ENCODE assay signal across 8 mouse cellular contexts in the genomic region with DNA sequence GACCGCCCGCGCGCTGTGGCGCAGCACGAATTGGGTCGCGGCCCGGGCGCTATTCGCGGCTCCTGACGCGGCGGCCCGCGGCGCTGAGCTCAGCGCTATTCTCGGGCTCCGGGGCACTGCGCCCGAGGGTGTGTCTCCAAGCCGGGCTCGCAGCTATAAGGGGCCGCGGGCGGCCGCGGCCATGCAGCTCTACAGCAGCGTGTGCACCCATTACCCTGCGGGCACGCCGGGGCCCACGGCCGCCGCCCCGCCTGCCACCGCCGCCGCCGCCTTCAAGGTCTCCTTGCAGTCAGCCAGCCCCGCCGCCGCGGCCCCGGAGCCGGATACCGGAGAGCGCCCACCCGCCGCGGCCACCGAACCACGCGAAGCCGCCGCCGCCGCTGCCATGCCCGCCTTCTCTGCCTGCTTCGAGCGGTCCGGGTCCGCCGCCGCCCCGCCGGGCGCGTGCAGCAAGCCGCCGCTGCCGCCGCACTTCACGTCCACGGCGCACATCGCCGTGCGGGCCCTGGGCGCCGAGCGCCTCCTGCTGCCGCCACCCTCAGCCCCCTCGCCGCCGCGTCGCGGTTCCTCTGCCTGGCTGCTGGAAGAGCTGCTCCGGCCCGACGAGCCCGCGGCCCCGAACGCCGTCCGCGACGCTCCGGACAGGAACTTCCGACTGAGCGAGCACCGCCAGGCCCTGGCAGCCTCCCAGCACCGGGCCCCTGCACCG. TPM values are rescaled to one million over a fixed set of nuclear protein-coding genes. Genes with fewer than 3 reads are reported as not detected.
DNase-seq lines count a peak whose midpoint lies in the region; ATAC-seq lines count a peak whose summit lies in the region.

No protein-coding gene starts in this region.

- H3K4me1 ChIP-seq in erythroblast, embryonic 14.5 days (ENCODE audit: control insufficient read depth), result peaks cover 30% of the 10 kb centered on the region
- H3K4me1 ChIP-seq in heart, embryonic 15.5 days (replicated peaks), result peaks cover 17% of the 10 kb centered on the region
- H3K4me1 ChIP-seq in liver, embryonic 15.5 days (replicated peaks), result peaks cover 28% of the 10 kb centered on the region
- peaks cover 9% of the 10 kb centered on the region; the same call in 1 of the 2 replicates for H3K4me1 ChIP-seq in stomach, embryonic 15.5 days

- H3K4me3 ChIP-seq in erythroblast, embryonic 14.5 days (replicated peaks), result peak overlapping the region; percentile 80
- peak overlapping the region; percentile 92 for H3K4me3 ChIP-seq in heart, embryonic 15.5 days
- peak overlapping the region; percentile 76 for H3K4me3 ChIP-seq in liver, embryonic 15.5 days (replicated peaks)
- H3K4me3 ChIP-seq in stomach, embryonic 15.5 days (replicated peaks), result peak overlapping the region; percentile 78

- under 1% methylated on average over 93 of the region's 108 CpGs for WGBS in heart, embryonic 15.5 days
- under 1% methylated on average over 106 of the region's 108 CpGs for WGBS in liver, embryonic 15.5 days (ENCODE audit: insufficient replicate concordance)
- under 1% methylated on average over 92 of the region's 108 CpGs for WGBS in stomach, embryonic 15.5 days

- peak overlapping the region; percentile 98 for H3K9ac ChIP-seq in heart, embryonic 15.5 days
- peak overlapping the region; percentile 75 for H3K9ac ChIP-seq in liver, embryonic 15.5 days
- peak overlapping the region; percentile 89 for H3K9ac ChIP-seq in stomach, embryonic 15.5 days

- DNase-seq in ovary, adult 18-20 months (ENCODE audit: low spot score), result peak; percentile 24
- DNase-seq in ovary, postnatal 10 days (ENCODE audit: low spot score), result no peak
- peak; percentile 78 for DNase-seq in kidney, postnatal 14 days
- peak; percentile 72 for DNase-seq in neural tube, embryonic 10.5 days (ENCODE audit: extremely low spot score, low spot score)

- peak overlapping the region; percentile 87 for H3K4me2 ChIP-seq in heart, embryonic 15.5 days
- H3K4me2 ChIP-seq in liver, embryonic 15.5 days, result peak overlapping the region; percentile 97
- peak overlapping the region; percentile 89 for H3K4me2 ChIP-seq in stomach, embryonic 15.5 days

- ATAC-seq in heart, embryonic 15.5 days (replicated peaks; ENCODE audit: insufficient number of reproducible peaks, insufficient read depth, low FRiP score, low read depth), result peak; percentile 80
- ATAC-seq in liver, embryonic 15.5 days (ENCODE audit: insufficient read depth), result peak; percentile 83
- peak; percentile 79 for ATAC-seq in stomach, embryonic 15.5 days (ENCODE audit: insufficient read depth, low FRiP score, low read depth)

- H3K9me3 ChIP-seq in erythroblast, embryonic 14.5 days (ENCODE audit: control insufficient read depth, low read length), result peaks cover 4% of the 10 kb centered on the region
- H3K9me3 ChIP-seq in heart, embryonic 15.5 days (replicated peaks), result no peaks in the 10 kb centered on the region
- H3K9me3 ChIP-seq in liver, embryonic 15.5 days (replicated peaks), result no peaks in the 10 kb centered on the region
- H3K9me3 ChIP-seq in stomach, embryonic 15.5 days, result no peaks in the 10 kb centered on the region

- no peaks in the 10 kb centered on the region for H3K36me3 ChIP-seq in erythroblast, embryonic 14.5 days (ENCODE audit: control insufficient read depth)
- H3K36me3 ChIP-seq in heart, embryonic 15.5 days, result no peaks in the 10 kb centered on the region
- H3K36me3 ChIP-seq in liver, embryonic 15.5 days (replicated peaks), result no peaks in the 10 kb centered on the region
- H3K36me3 ChIP-seq in stomach, embryonic 15.5 days, result no peaks in the 10 kb centered on the region

- H3K27ac ChIP-seq in heart, embryonic 15.5 days, result peak overlapping the region; percentile 99
- H3K27ac ChIP-seq in liver, embryonic 15.5 days (replicated peaks), result peak overlapping the region; percentile 92
- H3K27ac ChIP-seq in stomach, embryonic 15.5 days, result peak overlapping the region; percentile 88

- peaks cover 52% of the 10 kb centered on the region for H3K27me3 ChIP-seq in erythroblast, embryonic 14.5 days (ENCODE audit: control insufficient read depth)
- H3K27me3 ChIP-seq in heart, embryonic 15.5 days, result no peaks in the 10 kb centered on the region
- H3K27me3 ChIP-seq in liver, embryonic 15.5 days, result peaks cover 47% of the 10 kb centered on the region
- H3K27me3 ChIP-seq in stomach, embryonic 15.5 days (replicated peaks), result 0 out of 2 replicates have a peak, but pooled peaks cover 7% of the 10 kb centered on the region

RNA-seq across cellular contexts. Expression of a gene that starts 0.5 kb away (rescaled TPM):
- polyA plus RNA-seq in erythroblast, embryonic 14.5 days (2012), result 1.0 and 1.1 TPM in 2 replicates
- 7.5 and 9.4 TPM in 2 replicates for polyA plus RNA-seq in heart, embryonic 15.5 days (2015; fragmentation: Nextera tagmentation; extraction: Ambion mirVana)
- 0.60 and 0.73 TPM in 2 replicates for polyA plus RNA-seq in liver, embryonic 15.5 days (2015; fragmentation: Nextera tagmentation; extraction: Ambion mirVana)
- 1.7 and 2.2 TPM in 2 replicates for polyA plus RNA-seq in stomach, embryonic 15.5 days (2015; fragmentation: Nextera tagmentation; extraction: Ambion mirVana)
